Mouse (Mus musculus) erythroblast, adult 5-6 weeks (primary cell): Measurements from ENCODE around the gene Gm7951. TPM values are rescaled to one million over a fixed set of nuclear protein-coding genes. Genes with fewer than 3 reads are reported as not detected.
"Not testable (repeated sequence)": the region's sequence is repeated elsewhere in the genome, so short reads cannot be mapped to it uniquely, and the experiment has no call there.

Experiments
- ATAC-seq: replicated peaks from 2 replicates; pipeline ENCODE4 v1.8.0; 2016; ENCODE audit warnings: moderate number of reproducible peaks, mild to moderate bottlenecking, moderate TSS enrichment, inconsistent platforms; ENCODE audit not compliant: poor library complexity, low FRiP score, severe bottlenecking
- total RNA-seq, 2 experiments: library from RNA; stranded (forward) in 1 of 2; stranded (reverse) in 1 of 2; fragments of 150-400 nt in 1 of 2; fragments of 200-764, 138-1000 nt in 1 of 2; gene quantifications; 2 replicates each; pipeline versions ENCODE4 v1.2.3 to v1.2.4; 2015 to 2017; ENCODE audit warnings: low replicate concordance in 2 of 2

The Gm7951 gene
- total RNA-seq (2015; ENCODE audit: low replicate concordance) (not detected in 2 replicates), total RNA-seq (2017; ENCODE audit: low replicate concordance) (not detected in 2 replicates)

DNA sequence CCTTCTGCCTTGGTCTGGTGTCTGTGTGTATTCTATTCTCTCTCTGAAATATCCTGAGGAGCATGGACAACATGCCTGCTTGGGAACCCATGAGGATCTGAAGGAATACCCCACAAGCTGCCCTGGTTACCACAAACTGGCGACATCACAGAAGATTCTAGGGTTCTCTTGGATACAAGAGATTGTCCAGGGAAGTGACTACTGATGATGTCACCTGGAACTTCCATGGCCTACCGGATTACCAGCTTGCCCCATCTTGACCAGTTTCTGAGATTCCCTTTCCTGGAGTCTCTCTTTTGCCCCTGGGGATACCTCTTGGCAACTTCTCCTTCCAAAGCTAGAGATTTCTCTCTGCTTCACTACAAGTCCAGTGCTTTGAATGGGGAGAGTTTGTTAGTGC lies at the start of gene Gm7951:
Gm7951 (minus strand) TSS at position 101 of the 400 bp plus-strand sequence.
- ATAC-seq: not testable (repeated sequence)

DNA sequence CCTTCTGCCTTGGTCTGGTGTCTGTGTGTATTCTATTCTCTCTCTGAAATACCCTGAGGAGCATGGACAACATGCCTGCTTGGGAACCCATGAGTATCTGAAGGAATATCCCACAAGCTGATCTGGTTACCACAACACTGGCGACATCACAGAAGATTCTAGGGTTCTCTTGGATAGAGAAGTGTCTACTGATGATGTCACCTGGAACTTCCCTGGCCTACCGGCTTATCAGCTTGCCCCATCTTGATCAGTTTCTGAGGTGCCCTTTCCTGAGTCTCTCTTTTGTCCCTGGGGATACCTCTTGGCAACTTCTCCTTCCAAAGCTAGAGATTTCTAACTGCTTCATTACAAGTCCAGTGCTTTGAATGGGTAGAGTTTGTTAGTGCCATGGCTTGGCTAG lies 45.4 kb upstream of the Gm7951 start, which contains the start of gene Gm17027:
Gm17027 (minus strand) TSS at position 101 of the 400 bp plus-strand sequence.
- ATAC-seq: not testable (repeated sequence)

DNA sequence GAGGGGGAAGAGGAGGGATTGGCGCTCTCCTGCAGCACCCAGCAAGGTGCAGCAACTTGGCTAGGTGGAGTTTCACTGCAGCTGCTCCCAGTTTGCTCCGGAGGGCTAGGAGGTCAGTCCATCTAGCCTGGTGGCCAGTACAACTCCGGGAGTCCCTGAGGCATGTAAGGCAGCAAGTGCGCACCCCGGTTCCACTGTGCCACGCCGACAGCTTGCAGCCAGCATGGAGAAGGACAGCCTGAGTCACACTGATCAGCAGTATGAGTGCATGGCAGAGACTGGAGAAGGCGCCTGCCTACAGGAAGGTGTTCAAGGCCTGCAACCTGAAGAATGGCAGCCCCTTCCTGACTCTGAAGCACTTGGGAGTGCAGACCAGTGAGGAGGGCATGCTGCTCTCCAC lies 17.4 kb upstream of the Gm7951 start:
- ATAC-seq: not testable (repeated sequence)

DNA sequence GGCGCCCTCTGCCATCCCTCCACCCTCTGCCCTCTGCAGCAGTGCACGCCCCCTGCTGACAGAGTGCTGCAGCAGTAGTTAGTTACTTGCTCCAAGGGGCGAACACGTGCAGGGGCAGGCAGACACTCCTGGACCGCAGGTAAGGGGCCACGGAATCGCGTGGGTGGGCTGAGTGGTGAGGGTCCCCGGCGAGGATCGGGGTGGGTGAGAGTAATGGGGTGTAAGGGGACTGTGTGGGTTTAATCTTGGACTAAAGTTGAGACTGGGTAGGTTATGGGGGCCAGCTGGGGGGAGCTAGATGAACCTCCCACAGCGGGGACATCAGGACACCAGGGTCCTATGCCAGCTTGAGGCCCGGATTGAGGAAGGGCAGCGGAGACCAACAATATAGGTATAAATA lies 16.6 kb upstream of the Gm7951 start:
- ATAC-seq: not testable (repeated sequence)

Other genes starting within 250 kb of the Gm7951 start
- not detected in 2 replicates for gene Gm7980, start 210.1 kb downstream of the Gm7951 start, total RNA-seq (2015; ENCODE audit: low replicate concordance)
- gene Gm7980, start 210.1 kb downstream of the Gm7951 start, total RNA-seq (2017; ENCODE audit: low replicate concordance): not detected in 2 replicates
- gene 1700049E17Rik1, start 192.4 kb downstream of the Gm7951 start, total RNA-seq (2015; ENCODE audit: low replicate concordance): not detected in 2 replicates
- not detected in 2 replicates for gene 1700049E17Rik1, start 192.4 kb downstream of the Gm7951 start, total RNA-seq (2017; ENCODE audit: low replicate concordance)
- not detected in 2 replicates for gene 1700024B05Rik, start 173.4 kb downstream of the Gm7951 start, total RNA-seq (2015; ENCODE audit: low replicate concordance)
- gene 1700024B05Rik, start 173.4 kb downstream of the Gm7951 start, total RNA-seq (2017; ENCODE audit: low replicate concordance): not detected in 2 replicates
- not detected in 2 replicates for gene Gm6401, start 149.4 kb downstream of the Gm7951 start, total RNA-seq (2015; ENCODE audit: low replicate concordance)
- not detected in 2 replicates for gene Gm6401, start 149.4 kb downstream of the Gm7951 start, total RNA-seq (2017; ENCODE audit: low replicate concordance)
- not detected in 2 replicates for gene Gm3543, start 134.0 kb downstream of the Gm7951 start, total RNA-seq (2015; ENCODE audit: low replicate concordance)
- gene Gm3543, start 134.0 kb downstream of the Gm7951 start, total RNA-seq (2017; ENCODE audit: low replicate concordance): not detected in 2 replicates
- not detected in 2 replicates for gene Gm17027, start 45.3 kb upstream of the Gm7951 start, total RNA-seq (2015; ENCODE audit: low replicate concordance)
- gene Gm17027, start 45.3 kb upstream of the Gm7951 start, total RNA-seq (2017; ENCODE audit: low replicate concordance): not detected in 2 replicates
- not detected in 2 replicates for gene Gm3573, start 73.4 kb upstream of the Gm7951 start, total RNA-seq (2015; ENCODE audit: low replicate concordance)
- gene Gm3573, start 73.4 kb upstream of the Gm7951 start, total RNA-seq (2017; ENCODE audit: low replicate concordance): not detected in 2 replicates
- gene Gm17026, start 142.7 kb upstream of the Gm7951 start, total RNA-seq (2015; ENCODE audit: low replicate concordance): not detected in 2 replicates
- gene Gm17026, start 142.7 kb upstream of the Gm7951 start, total RNA-seq (2017; ENCODE audit: low replicate concordance): not detected in 2 replicates
- gene Gm9611, start 180.0 kb upstream of the Gm7951 start, total RNA-seq (2015; ENCODE audit: low replicate concordance): not detected in 2 replicates
- gene Gm9611, start 180.0 kb upstream of the Gm7951 start, total RNA-seq (2017; ENCODE audit: low replicate concordance): not detected in 2 replicates
- not detected in 2 replicates for gene Gm7995, start 192.8 kb upstream of the Gm7951 start, total RNA-seq (2015; ENCODE audit: low replicate concordance)
- gene Gm7995, start 192.8 kb upstream of the Gm7951 start, total RNA-seq (2017; ENCODE audit: low replicate concordance): not detected in 2 replicates